Mouse (Mus musculus): ENCODE results near the gene Nars2. TPM values are rescaled to one million over a fixed set of nuclear protein-coding genes. Genes with fewer than 3 reads are reported as not detected.

Nars2 gene
- polyA plus RNA-seq, 1 experiment from 2014 or later = 14.3 TPM

DNA sequence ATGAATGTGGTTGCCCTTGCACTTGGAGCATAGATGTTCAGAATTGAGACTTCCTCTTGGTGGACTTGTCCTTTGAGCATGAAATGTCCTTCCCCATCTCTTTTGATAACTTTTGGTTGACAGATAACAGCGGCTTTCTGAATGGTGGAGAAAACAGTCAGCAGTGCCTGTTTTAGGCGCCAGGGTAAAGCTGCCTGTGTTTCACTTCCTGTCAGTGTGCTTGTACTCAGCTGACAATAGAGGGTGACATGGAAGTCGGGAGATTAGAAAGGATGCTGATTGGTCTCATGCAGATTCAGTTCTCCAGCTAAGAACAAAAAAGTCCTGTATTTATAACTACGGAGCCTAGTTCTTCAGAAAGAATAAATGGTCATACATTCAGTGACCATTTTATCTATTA lies 66.7 kb downstream of the Nars2 start:
- H3K4me3 ChIP-seq (replicated peaks) = no peak overlapping the region
- 0 out of 2 replicates have a peak, but pooled peaks cover 4% of the 10 kb centered on the region for H3K36me3 ChIP-seq (replicated peaks)
- H3K27me3 ChIP-seq = no peaks in the 10 kb centered on the region
- no peak overlapping the region for H3K27ac ChIP-seq (replicated peaks)
- no peaks in the 10 kb centered on the region for H3K9me3 ChIP-seq (replicated peaks)
- H3K4me2 ChIP-seq = no peak overlapping the region
- peaks cover 7% of the 10 kb centered on the region for H3K4me1 ChIP-seq (replicated peaks)
- no peak for ATAC-seq (ENCODE audit: insufficient read depth)
- no peak overlapping the region for H3K9ac ChIP-seq
- WGBS (ENCODE audit: insufficient replicate concordance) = 24% methylated on average over 4 of the region's 4 CpGs

GRCm38 (mm10) chr7:97018418-97018817 lies 67.1 kb downstream of the Nars2 start:
- no peak overlapping the region for H3K27ac ChIP-seq (replicated peaks)
- 67% methylated on average over 3 of the region's 3 CpGs for WGBS (ENCODE audit: insufficient replicate concordance)
- 0 out of 2 replicates have a peak, but pooled peaks cover 4% of the 10 kb centered on the region for H3K36me3 ChIP-seq (replicated peaks)
- H3K9me3 ChIP-seq (replicated peaks) = no peaks in the 10 kb centered on the region
- no peak overlapping the region for H3K4me2 ChIP-seq
- no peaks in the 10 kb centered on the region for H3K27me3 ChIP-seq
- H3K4me1 ChIP-seq (replicated peaks) = 0 out of 2 replicates have a peak, but pooled peaks cover 6% of the 10 kb centered on the region
- no peak for ATAC-seq (ENCODE audit: insufficient read depth)
- no peak overlapping the region for H3K9ac ChIP-seq
- H3K4me3 ChIP-seq (replicated peaks) = no peak overlapping the region

DNA sequence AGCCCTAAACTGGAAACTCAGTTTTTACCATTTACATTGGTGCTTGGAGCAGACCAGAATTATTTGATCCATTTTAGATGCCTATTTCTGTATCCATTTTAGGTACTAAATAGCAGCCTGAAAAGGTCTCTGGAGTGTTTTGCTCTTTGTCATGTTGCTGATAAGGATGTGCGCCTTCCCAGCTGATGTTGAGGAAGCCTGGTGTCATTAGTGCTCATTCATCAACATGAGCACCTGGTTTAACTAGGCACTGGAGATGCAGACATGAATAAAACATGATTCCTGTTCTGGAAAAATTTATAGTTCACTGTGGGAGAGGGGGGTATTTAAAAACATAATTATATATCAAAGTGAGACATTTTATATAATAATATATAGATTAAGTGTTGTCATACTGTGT lies 68.0 kb downstream of the Nars2 start:
- Histone ChIP-seq H3K36me3 (replicated peaks) (0 out of 2 replicates have a peak, but pooled peaks cover 4% of the 10 kb centered on the region), H3K9ac (no peak overlapping the region), H3K4me3 (replicated peaks) (no peak overlapping the region), H3K27me3 (no peaks in the 10 kb centered on the region), H3K4me2 (no peak overlapping the region), H3K27ac (replicated peaks) (no peak overlapping the region), H3K9me3 (replicated peaks) (no peaks in the 10 kb centered on the region), H3K4me1 (replicated peaks) (0 out of 2 replicates have a peak, but pooled peaks cover 6% of the 10 kb centered on the region)
- no peak for ATAC-seq (ENCODE audit: insufficient read depth)
- WGBS (ENCODE audit: insufficient replicate concordance) = 42% methylated on average over 1 of the region's 1 CpGs

DNA sequence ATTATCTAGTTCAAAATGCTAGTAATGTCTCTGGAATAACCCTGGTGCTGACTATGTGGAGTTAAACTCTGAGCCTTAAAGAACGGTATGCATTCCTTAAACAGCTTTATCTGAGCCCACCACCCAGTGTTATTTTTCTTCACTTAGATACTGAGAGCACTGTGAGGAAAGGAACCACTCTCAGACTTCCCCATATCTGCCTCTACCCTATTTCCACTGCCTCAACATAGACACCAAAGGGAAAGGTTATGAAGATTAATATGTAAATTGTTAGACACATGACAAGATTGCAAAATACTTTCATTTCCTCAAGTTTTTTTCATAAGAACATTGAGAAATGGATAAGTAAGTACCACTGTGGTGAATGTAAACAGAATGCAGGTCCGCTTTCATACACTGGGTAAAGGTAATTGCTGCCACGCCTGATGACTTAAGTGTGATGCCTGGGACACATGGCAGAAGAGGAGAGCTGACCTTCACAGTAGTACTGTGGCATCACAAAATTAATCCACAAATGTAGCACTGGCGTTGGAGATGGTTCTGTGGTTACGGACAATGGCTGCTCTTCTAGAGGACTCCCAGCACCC lies 75.6 kb downstream of the Nars2 start:
- H3K4me1 ChIP-seq (replicated peaks) = no peaks in the 10 kb centered on the region
- no peak overlapping the region for H3K27ac ChIP-seq (replicated peaks)
- H3K9me3 ChIP-seq (replicated peaks) = no peaks in the 10 kb centered on the region
- no peak overlapping the region for H3K4me2 ChIP-seq
- no peak overlapping the region for H3K9ac ChIP-seq
- no peak for ATAC-seq (ENCODE audit: insufficient read depth)
- 78% methylated on average over 5 of the region's 5 CpGs for WGBS (ENCODE audit: insufficient replicate concordance)
- H3K4me3 ChIP-seq (replicated peaks) = no peak overlapping the region
- H3K36me3 ChIP-seq (replicated peaks) = peaks cover 10% of the 10 kb centered on the region
- H3K27me3 ChIP-seq = no peaks in the 10 kb centered on the region

- no peak overlapping the region for H3K27ac ChIP-seq (replicated peaks)
- no peaks in the 10 kb centered on the region for H3K27me3 ChIP-seq
- H3K4me2 ChIP-seq = no peak overlapping the region
- H3K4me3 ChIP-seq (replicated peaks) = no peak overlapping the region
- ATAC-seq (ENCODE audit: insufficient read depth) = no peak
- no peak overlapping the region for H3K9ac ChIP-seq
- no peaks in the 10 kb centered on the region for H3K9me3 ChIP-seq (replicated peaks)
- peaks cover 16% of the 10 kb centered on the region for H3K36me3 ChIP-seq (replicated peaks)
- 80% methylated on average over 10 of the region's 10 CpGs for WGBS (ENCODE audit: insufficient replicate concordance)
- no peaks in the 10 kb centered on the region for H3K4me1 ChIP-seq (replicated peaks)
These were observed 77.8 kb downstream of the Nars2 start for GRCm38 (mm10) chr7:97029151-97029550.

GRCm38 (mm10) chr7:97032412-97032811 lies 81.1 kb downstream of the Nars2 start:
- 77% methylated on average over 2 of the region's 2 CpGs for WGBS (ENCODE audit: insufficient replicate concordance)
- H3K27me3 ChIP-seq = no peaks in the 10 kb centered on the region

GRCm38 (mm10) chr7:97039641-97040040 lies 88.3 kb downstream of the Nars2 start:
- Histone ChIP-seq H3K9ac (no peak overlapping the region), H3K4me3 (replicated peaks) (no peak overlapping the region), H3K27me3 (no peaks in the 10 kb centered on the region), H3K36me3 (replicated peaks) (peaks cover 27% of the 10 kb centered on the region; the same call in 1 of the 2 replicates), H3K4me1 (replicated peaks) (no peaks in the 10 kb centered on the region), H3K4me2 (no peak overlapping the region), H3K9me3 (replicated peaks) (no peaks in the 10 kb centered on the region), H3K27ac (replicated peaks) (no peak overlapping the region)
- WGBS (ENCODE audit: insufficient replicate concordance) = 61% methylated on average over 4 of the region's 4 CpGs
- ATAC-seq (ENCODE audit: insufficient read depth) = no peak

More at GRCm38 (mm10) chr7:97032412-97032811, 81.1 kb downstream of the Nars2 start:
- no peak overlapping the region for H3K4me3 ChIP-seq (replicated peaks)
- H3K4me1 ChIP-seq (replicated peaks) = no peaks in the 10 kb centered on the region
- H3K9ac ChIP-seq = no peak overlapping the region
- no peak overlapping the region for H3K4me2 ChIP-seq
- H3K36me3 ChIP-seq (replicated peaks) = peaks cover 16% of the 10 kb centered on the region; the same call in 1 of the 2 replicates
- ATAC-seq (ENCODE audit: insufficient read depth) = no peak
- H3K9me3 ChIP-seq (replicated peaks) = no peaks in the 10 kb centered on the region
- H3K27ac ChIP-seq (replicated peaks) = no peak overlapping the region

- no peak overlapping the region for H3K4me3 ChIP-seq (replicated peaks)
- no peak overlapping the region for H3K4me2 ChIP-seq
- ATAC-seq (ENCODE audit: insufficient read depth) = no peak
- no peaks in the 10 kb centered on the region for H3K9me3 ChIP-seq (replicated peaks)
- H3K4me1 ChIP-seq (replicated peaks) = no peaks in the 10 kb centered on the region
- 86% methylated on average over 6 of the region's 6 CpGs for WGBS (ENCODE audit: insufficient replicate concordance)
- no peak overlapping the region for H3K27ac ChIP-seq (replicated peaks)
- peaks cover 29% of the 10 kb centered on the region; the same call in 1 of the 2 replicates for H3K36me3 ChIP-seq (replicated peaks)
- H3K27me3 ChIP-seq = no peaks in the 10 kb centered on the region
- no peak overlapping the region for H3K9ac ChIP-seq
These were observed 90.7 kb downstream of the Nars2 start for GRCm38 (mm10) chr7:97041868-97042449.

- no peak for ATAC-seq (ENCODE audit: insufficient read depth)
- 65% methylated on average over 1 of the region's 1 CpGs for WGBS (ENCODE audit: insufficient replicate concordance)
These were observed 91.7 kb downstream of the Nars2 start for GRCm38 (mm10) chr7:97042981-97043380.

GRCm38 (mm10) chr7:97060966-97061365 lies 109.7 kb downstream of the Nars2 start:
- no peaks in the 10 kb centered on the region for H3K9me3 ChIP-seq (replicated peaks)
- H3K4me3 ChIP-seq (replicated peaks) = no peak overlapping the region
- H3K4me2 ChIP-seq = no peak overlapping the region
- peaks cover 18% of the 10 kb centered on the region for H3K36me3 ChIP-seq (replicated peaks)
- WGBS (ENCODE audit: insufficient replicate concordance) = 80% methylated on average over 2 of the region's 2 CpGs
- H3K27ac ChIP-seq (replicated peaks) = no peak overlapping the region
- H3K27me3 ChIP-seq = no peaks in the 10 kb centered on the region
- no peak for ATAC-seq (ENCODE audit: insufficient read depth)
- no peak overlapping the region for H3K9ac ChIP-seq
- H3K4me1 ChIP-seq (replicated peaks) = no peaks in the 10 kb centered on the region

More at GRCm38 (mm10) chr7:97042981-97043380, 91.7 kb downstream of the Nars2 start:
- Histone ChIP-seq H3K36me3 (replicated peaks) (peaks cover 34% of the 10 kb centered on the region), H3K4me2 (no peak overlapping the region), H3K27me3 (no peaks in the 10 kb centered on the region), H3K9ac (no peak overlapping the region), H3K4me3 (replicated peaks) (no peak overlapping the region), H3K9me3 (replicated peaks) (no peaks in the 10 kb centered on the region), H3K27ac (replicated peaks) (no peak overlapping the region), H3K4me1 (replicated peaks) (no peaks in the 10 kb centered on the region)

DNA sequence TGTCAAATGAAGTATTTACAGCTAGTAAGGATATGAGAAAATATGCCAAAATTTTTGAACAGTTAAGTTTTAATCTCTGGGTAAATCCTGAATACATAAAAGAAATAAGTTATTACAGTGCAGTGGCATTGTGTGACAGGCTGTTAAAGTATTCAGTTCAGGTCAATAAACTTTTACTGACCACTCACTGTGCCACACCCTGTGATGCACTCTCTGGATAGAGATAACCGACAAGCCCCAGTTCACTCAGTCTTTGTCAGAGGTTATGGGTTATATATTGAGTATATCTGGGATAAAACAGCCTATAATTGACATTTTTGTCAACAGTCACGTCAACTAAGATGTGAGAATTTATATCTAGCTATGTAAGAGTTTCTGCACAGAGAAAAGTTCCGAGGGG lies 120.2 kb downstream of the Nars2 start:
- H3K27me3 ChIP-seq = no peaks in the 10 kb centered on the region
- no peak overlapping the region for H3K9ac ChIP-seq
- H3K27ac ChIP-seq (replicated peaks) = no peak overlapping the region
- no peaks in the 10 kb centered on the region for H3K36me3 ChIP-seq (replicated peaks)
- H3K9me3 ChIP-seq (replicated peaks) = no peaks in the 10 kb centered on the region
- H3K4me2 ChIP-seq = no peak overlapping the region
- 44% methylated on average over 3 of the region's 3 CpGs for WGBS (ENCODE audit: insufficient replicate concordance)
- ATAC-seq (ENCODE audit: insufficient read depth) = no peak
- H3K4me3 ChIP-seq (replicated peaks) = no peak overlapping the region
- peaks cover 9% of the 10 kb centered on the region for H3K4me1 ChIP-seq (replicated peaks)

Measured in liver, embryonic 15.5 days (tissue).